Mouse (Mus musculus) embryo, embryonic 9.5 days (tissue): ENCODE results near the gene Gemin5.
"Not testable (repeated sequence)": the region's sequence is repeated elsewhere in the genome, so short reads cannot be mapped to it uniquely, and the experiment has no call there.

ENCODE experiments used
- DNase-seq: peaks from one replicate; pipeline ENCODE4 v3.0.0-alpha.2; 2017; ENCODE audit errors: extremely low spot score

Gene Gemin5

GRCm38 (mm10) chr11:58116560-58116959, 51.8 kb downstream of the Gemin5 start:
- no peak for DNase-seq

- DNase-seq = no peak
These were observed 60.5 kb downstream of the Gemin5 start for GRCm38 (mm10) chr11:58107664-58108337.

GRCm38 (mm10) chr11:58107009-58107408, 61.3 kb downstream of the Gemin5 start:
- no peak for DNase-seq

GRCm38 (mm10) chr11:58104351-58104791, 64.0 kb downstream of the Gemin5 start:
- no peak for DNase-seq

- peak; percentile 100 for DNase-seq
These were observed 64.5 kb downstream of the Gemin5 start, which contains the start of gene Cnot8 for GRCm38 (mm10) chr11:58103697-58104306. Gene Cnot8, plus strand, starts transcription at chr11:58104153.

GRCm38 (mm10) chr11:58103344-58103653, 65.0 kb downstream of the Gemin5 start:
- no peak for DNase-seq

- no peak for DNase-seq
These were observed 65.6 kb downstream of the Gemin5 start for GRCm38 (mm10) chr11:58102581-58103343.

GRCm38 (mm10) chr11:58102146-58102545, 66.2 kb downstream of the Gemin5 start:
- DNase-seq = no peak

- no peak for DNase-seq
These were observed 67.1 kb downstream of the Gemin5 start for GRCm38 (mm10) chr11:58101194-58101720.

- no peak for DNase-seq
These were observed 68.3 kb downstream of the Gemin5 start for GRCm38 (mm10) chr11:58100006-58100405.

GRCm38 (mm10) chr11:58098366-58098720, 70.0 kb downstream of the Gemin5 start:
- DNase-seq = not testable (repeated sequence)

- DNase-seq = no peak
These were observed 70.5 kb downstream of the Gemin5 start for GRCm38 (mm10) chr11:58097621-58098365.

- no peak for DNase-seq
These were observed 71.3 kb downstream of the Gemin5 start for GRCm38 (mm10) chr11:58096821-58097620.

GRCm38 (mm10) chr11:58096160-58096559, 72.2 kb downstream of the Gemin5 start:
- no peak for DNase-seq

GRCm38 (mm10) chr11:58095561-58095960, 72.8 kb downstream of the Gemin5 start:
- DNase-seq = no peak

GRCm38 (mm10) chr11:58094766-58095165, 73.6 kb downstream of the Gemin5 start:
- no peak for DNase-seq

GRCm38 (mm10) chr11:58093021-58093528, 75.3 kb downstream of the Gemin5 start, which contains the start of gene Gm12248:
Gene Gm12248, minus strand, starts transcription at chr11:58093134.
- DNase-seq = peak; percentile 47

GRCm38 (mm10) chr11:58092541-58092940, 75.8 kb downstream of the Gemin5 start:
- no peak for DNase-seq

- no peak for DNase-seq
These were observed 86.6 kb downstream of the Gemin5 start for GRCm38 (mm10) chr11:58081716-58082115.

- DNase-seq = no peak
These were observed 91.1 kb downstream of the Gemin5 start for GRCm38 (mm10) chr11:58077270-58077669.

- DNase-seq = no peak
These were observed 95.4 kb downstream of the Gemin5 start for GRCm38 (mm10) chr11:58072978-58073377.
